Mouse (Mus musculus): ENCODE measurements around the gene Cry2. TPM values are rescaled to one million over a fixed set of nuclear protein-coding genes. Genes with fewer than 3 reads are reported as not detected.

The Cry2 gene
- polyA plus RNA-seq, 1 experiment from 2014 or later: 27.1 TPM

GRCm38 (mm10) chr2:92459921-92460707 lies 26.3 kb upstream of the Cry2 start, which contains the start of gene Slc35c1:
Gene Slc35c1, minus strand, starts transcription at chr2:92460538.
- Histone ChIP-seq H3K9me3 (no peaks in the 10 kb centered on the region), H3K4me1 (replicated peaks) (peaks cover 28% of the 10 kb centered on the region), H3K27me3 (peaks cover 29% of the 10 kb centered on the region), H3K36me3 (no peaks in the 10 kb centered on the region), H3K4me3 (replicated peaks) (peak within 1 kb of the TSS; percentile 75), H3K9ac (replicated peaks) (peak within 1 kb of the TSS; percentile 69), H3K4me2 (peak within 1 kb of the TSS; percentile 92), H3K27ac (no peak within 1 kb of the TSS)
- no peak for ATAC-seq (ENCODE audit: insufficient number of reproducible peaks, insufficient read depth, low FRiP score, low TSS enrichment, low read depth)
- 1% methylated on average over 34 of the region's 34 CpGs for WGBS

GRCm38 (mm10) chr2:92459141-92459920 lies 25.5 kb upstream of the Cry2 start:
- peak; percentile 74 for ATAC-seq (ENCODE audit: insufficient number of reproducible peaks, insufficient read depth, low FRiP score, low TSS enrichment, low read depth)
- Histone ChIP-seq H3K9ac (replicated peaks) (peak overlapping the region; percentile 69), H3K4me3 (replicated peaks) (peak overlapping the region; percentile 75), H3K27me3 (peaks cover 29% of the 10 kb centered on the region), H3K36me3 (peaks cover 3% of the 10 kb centered on the region), H3K9me3 (no peaks in the 10 kb centered on the region), H3K4me2 (peak overlapping the region; percentile 92), H3K27ac (no peak overlapping the region), H3K4me1 (replicated peaks) (peaks cover 28% of the 10 kb centered on the region)
- WGBS: under 1% methylated on average over 54 of the region's 55 CpGs

DNA sequence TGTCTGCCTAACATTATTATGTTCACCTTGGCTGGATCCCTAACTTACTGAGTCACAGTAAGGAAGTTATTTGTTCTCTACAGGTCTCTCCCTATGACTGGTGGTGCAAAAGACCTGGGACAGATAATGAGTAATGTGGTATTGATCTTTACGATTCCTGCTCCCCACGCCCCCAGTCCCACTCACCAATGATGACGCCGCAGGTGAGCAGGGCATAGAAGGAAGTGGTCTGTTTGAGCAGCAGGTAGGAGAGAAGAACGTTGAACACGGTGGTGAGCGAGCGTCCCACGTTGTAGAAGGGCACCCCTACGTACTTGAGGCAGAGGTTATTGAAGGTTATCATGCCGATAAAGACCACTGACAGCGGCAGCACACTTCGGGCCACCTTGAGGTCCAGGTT lies 24.6 kb upstream of the Cry2 start:
- H3K27ac ChIP-seq: no peak overlapping the region
- H3K4me2 ChIP-seq: peak overlapping the region; percentile 92
- no peak for ATAC-seq (ENCODE audit: insufficient number of reproducible peaks, insufficient read depth, low FRiP score, low TSS enrichment, low read depth)
- H3K27me3 ChIP-seq: peaks cover 29% of the 10 kb centered on the region
- peaks cover 28% of the 10 kb centered on the region for H3K4me1 ChIP-seq (replicated peaks)
- peaks cover 11% of the 10 kb centered on the region for H3K36me3 ChIP-seq
- H3K9ac ChIP-seq (replicated peaks): peak overlapping the region; percentile 69; the same call in 1 of the 2 replicates
- peak overlapping the region; percentile 75 for H3K4me3 ChIP-seq (replicated peaks)
- 65% methylated on average over 13 of the region's 13 CpGs for WGBS
- H3K9me3 ChIP-seq: no peaks in the 10 kb centered on the region

- no peaks in the 10 kb centered on the region for H3K9me3 ChIP-seq
Observed at GRCm38 (mm10) chr2:92456970-92457530, 23.2 kb upstream of the Cry2 start.

GRCm38 (mm10) chr2:92455704-92456103 lies 21.9 kb upstream of the Cry2 start:
- WGBS: 27% methylated on average over 3 of the region's 3 CpGs
- no peak overlapping the region for H3K4me3 ChIP-seq (replicated peaks)

More at GRCm38 (mm10) chr2:92456970-92457530, 23.2 kb upstream of the Cry2 start:
- Histone ChIP-seq H3K27me3 (peaks cover 22% of the 10 kb centered on the region), H3K4me2 (no peak overlapping the region), H3K27ac (no peak overlapping the region), H3K36me3 (peaks cover 21% of the 10 kb centered on the region), H3K4me1 (replicated peaks) (peaks cover 28% of the 10 kb centered on the region), H3K4me3 (replicated peaks) (no peak overlapping the region), H3K9ac (replicated peaks) (no peak overlapping the region)
- WGBS: 73% methylated on average over 8 of the region's 8 CpGs
- no peak for ATAC-seq (ENCODE audit: insufficient number of reproducible peaks, insufficient read depth, low FRiP score, low TSS enrichment, low read depth)

GRCm38 (mm10) chr2:92454166-92454565 lies 20.3 kb upstream of the Cry2 start:
- Histone ChIP-seq H3K27ac (no peak overlapping the region), H3K9me3 (no peaks in the 10 kb centered on the region), H3K4me3 (replicated peaks) (no peak overlapping the region), H3K27me3 (no peaks in the 10 kb centered on the region), H3K9ac (replicated peaks) (no peak overlapping the region), H3K36me3 (peaks cover 21% of the 10 kb centered on the region), H3K4me1 (replicated peaks) (peaks cover 20% of the 10 kb centered on the region), H3K4me2 (no peak overlapping the region)
- WGBS: 88% methylated on average over 11 of the region's 11 CpGs
- no peak for ATAC-seq (ENCODE audit: insufficient number of reproducible peaks, insufficient read depth, low FRiP score, low TSS enrichment, low read depth)

More at GRCm38 (mm10) chr2:92455704-92456103, 21.9 kb upstream of the Cry2 start:
- Histone ChIP-seq H3K9ac (replicated peaks) (no peak overlapping the region), H3K9me3 (no peaks in the 10 kb centered on the region), H3K27me3 (peaks cover 9% of the 10 kb centered on the region), H3K36me3 (peaks cover 21% of the 10 kb centered on the region), H3K4me1 (replicated peaks) (peaks cover 28% of the 10 kb centered on the region), H3K27ac (no peak overlapping the region), H3K4me2 (no peak overlapping the region)
- no peak for ATAC-seq (ENCODE audit: insufficient number of reproducible peaks, insufficient read depth, low FRiP score, low TSS enrichment, low read depth)

DNA sequence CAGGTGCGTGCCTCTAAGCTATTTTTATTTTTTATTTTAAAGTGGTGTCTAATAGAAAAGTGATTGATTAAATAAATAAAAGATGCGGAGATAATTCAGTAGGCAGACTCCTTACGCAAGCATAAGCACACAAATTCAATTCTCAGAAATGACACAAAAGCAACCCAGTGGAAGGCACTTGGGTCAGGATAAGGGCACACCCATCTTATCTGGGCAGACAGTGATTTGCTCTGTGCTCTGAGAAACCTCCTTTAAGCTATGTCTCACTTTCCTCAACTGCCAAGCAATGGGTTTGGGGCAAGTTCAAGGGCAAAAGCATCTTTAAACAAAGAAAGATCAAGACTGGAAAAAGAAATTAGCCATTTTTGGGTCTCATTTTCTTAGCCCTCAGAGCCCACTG lies 17.3 kb upstream of the Cry2 start:
- no peaks in the 10 kb centered on the region for H3K4me1 ChIP-seq (replicated peaks)
- H3K36me3 ChIP-seq: peaks cover 21% of the 10 kb centered on the region
- H3K9ac ChIP-seq (replicated peaks): no peak overlapping the region
- no peak overlapping the region for H3K27ac ChIP-seq
- no peaks in the 10 kb centered on the region for H3K9me3 ChIP-seq
- 93% methylated on average over 3 of the region's 3 CpGs for WGBS
- ATAC-seq (ENCODE audit: insufficient number of reproducible peaks, insufficient read depth, low FRiP score, low TSS enrichment, low read depth): no peak
- no peaks in the 10 kb centered on the region for H3K27me3 ChIP-seq
- H3K4me2 ChIP-seq: no peak overlapping the region
- H3K4me3 ChIP-seq (replicated peaks): no peak overlapping the region

DNA sequence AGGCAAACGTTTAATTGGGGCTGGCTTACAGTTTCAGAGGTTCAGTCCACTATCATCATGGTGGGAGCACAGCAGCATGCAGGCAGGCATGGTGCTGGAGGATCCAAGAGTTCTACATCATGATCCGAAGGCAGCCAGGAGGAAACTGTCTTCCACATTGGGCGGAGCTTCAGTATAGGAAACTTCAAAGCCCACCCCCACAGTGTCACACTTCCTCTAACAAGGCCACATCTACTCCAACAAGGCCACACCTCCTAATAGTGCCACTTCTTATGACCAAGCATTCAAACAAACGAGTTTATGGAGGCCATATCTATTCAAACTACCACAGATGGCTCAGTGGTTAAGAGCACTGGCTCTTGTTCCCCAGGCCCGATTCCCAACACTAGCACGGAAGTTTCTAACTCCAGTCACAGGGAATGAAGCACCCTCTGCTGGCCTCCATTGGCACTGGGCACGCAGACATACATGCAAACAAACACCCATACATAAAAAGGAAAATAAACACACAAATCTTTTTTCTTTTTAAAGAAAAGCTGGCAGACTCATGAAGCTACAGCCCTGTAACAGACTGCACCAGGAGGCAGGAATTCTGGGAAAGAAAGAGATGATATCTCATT lies 13.4 kb upstream of the Cry2 start:
- 63% methylated on average over 7 of the region's 7 CpGs for WGBS
- no peak overlapping the region for H3K4me3 ChIP-seq (replicated peaks)
- no peaks in the 10 kb centered on the region for H3K27me3 ChIP-seq
- H3K27ac ChIP-seq: no peak overlapping the region
- H3K9ac ChIP-seq (replicated peaks): no peak overlapping the region
- no peaks in the 10 kb centered on the region; the same call in 1 of the 2 replicates for H3K4me1 ChIP-seq (replicated peaks)
- no peak for ATAC-seq (ENCODE audit: insufficient number of reproducible peaks, insufficient read depth, low FRiP score, low TSS enrichment, low read depth)
- H3K36me3 ChIP-seq: no peaks in the 10 kb centered on the region
- no peak overlapping the region for H3K4me2 ChIP-seq
- H3K9me3 ChIP-seq: no peaks in the 10 kb centered on the region

- no peaks in the 10 kb centered on the region for H3K36me3 ChIP-seq
- no peaks in the 10 kb centered on the region for H3K9me3 ChIP-seq
- no peak for ATAC-seq (ENCODE audit: insufficient number of reproducible peaks, insufficient read depth, low FRiP score, low TSS enrichment, low read depth)
- no peaks in the 10 kb centered on the region; the same call in 1 of the 2 replicates for H3K4me1 ChIP-seq (replicated peaks)
- WGBS: 76% methylated on average over 8 of the region's 8 CpGs
- no peak overlapping the region for H3K4me2 ChIP-seq
- no peak overlapping the region for H3K9ac ChIP-seq (replicated peaks)
- no peak overlapping the region for H3K4me3 ChIP-seq (replicated peaks)
- no peaks in the 10 kb centered on the region for H3K27me3 ChIP-seq
- no peak overlapping the region for H3K27ac ChIP-seq
Observed at GRCm38 (mm10) chr2:92446656-92447055, 12.8 kb upstream of the Cry2 start.

DNA sequence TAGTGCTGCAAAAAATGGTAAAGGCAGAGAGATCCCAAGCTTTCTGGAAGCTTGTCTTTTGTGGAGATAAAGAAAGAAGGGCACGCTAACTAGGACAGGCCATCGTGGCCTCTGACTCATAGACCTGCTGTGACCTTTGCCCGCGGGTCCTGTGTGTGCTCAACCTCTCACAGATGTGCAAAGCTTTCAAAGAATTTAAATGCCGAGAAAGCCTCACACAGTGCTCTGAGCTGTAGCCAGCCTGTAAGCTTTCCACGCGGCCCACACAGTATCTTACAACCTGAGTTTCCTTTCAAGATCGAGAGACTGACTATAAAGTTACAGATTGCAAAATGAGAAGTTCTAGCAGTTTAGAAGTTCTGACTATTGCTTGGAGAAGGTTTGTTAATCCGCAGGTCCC lies 12.0 kb upstream of the Cry2 start:
- WGBS: 47% methylated on average over 9 of the region's 9 CpGs
- ATAC-seq (ENCODE audit: insufficient number of reproducible peaks, insufficient read depth, low FRiP score, low TSS enrichment, low read depth): no peak

More for the DNA sequence above, 12.0 kb upstream of the Cry2 start:
- Histone ChIP-seq H3K4me2 (no peak overlapping the region), H3K36me3 (no peaks in the 10 kb centered on the region), H3K27me3 (no peaks in the 10 kb centered on the region), H3K27ac (no peak overlapping the region), H3K9ac (replicated peaks) (no peak overlapping the region), H3K4me1 (replicated peaks) (no peaks in the 10 kb centered on the region; the same call in 1 of the 2 replicates), H3K9me3 (no peaks in the 10 kb centered on the region), H3K4me3 (replicated peaks) (no peak overlapping the region)
